Mouse (Mus musculus) heart, embryonic 14.5 days (tissue): ENCODE data around the gene Gemin2. TPM values are rescaled to one million over a fixed set of nuclear protein-coding genes. Genes with fewer than 3 reads are reported as not detected.

ENCODE experiments used
- ATAC-seq: fragments of 200-750 bp; cut with Nextera tagmentation; 2 replicates; pipeline ENCODE4 v1.8.0; 2017; ENCODE audit warnings: low read depth, moderate TSS enrichment; ENCODE audit not compliant: insufficient number of reproducible peaks, insufficient read depth, low FRiP score
- H3K27ac ChIP-seq, 2 experiments: fragments of 200-500 bp in 1 of 2; fragments of 300-500 bp in 1 of 2; sonication (generic) in 1 of 2; replicated peaks in 1 of 2; 2 replicates each; pipeline ENCODE4 v1.5.1; 2012 to 2014; ENCODE audit warnings: low read depth in 2 of 2, low read length in 2 of 2, control low read depth in 1 of 2, mild to moderate bottlenecking in 1 of 2, mixed read lengths in 1 of 2; ENCODE audit not compliant: control insufficient read depth in 1 of 2, insufficient read depth in 1 of 2
- H3K27me3 ChIP-seq: fragments of 300-500 bp; sonication (generic); 2 replicates; pipeline ENCODE4 v1.6.1; 2014; ENCODE audit warnings: mild to moderate bottlenecking, low read length, control low read depth; ENCODE audit not compliant: control insufficient read depth, insufficient read depth
- H3K36me3 ChIP-seq: fragments of 300-500 bp; sonication (generic); 2 replicates; pipeline ENCODE4 v1.6.1; 2014; ENCODE audit warnings: mild to moderate bottlenecking, control low read depth, low read length, mixed read lengths; ENCODE audit not compliant: control insufficient read depth, insufficient read depth
- H3K4me1 ChIP-seq, 2 experiments: fragments of 200-500 bp in 1 of 2; fragments of 300-500 bp in 1 of 2; sonication (generic) in 1 of 2; 2 replicates each; pipeline ENCODE4 v1.6.1; 2012 to 2014; ENCODE audit warnings: low read length in 2 of 2, control low read depth in 1 of 2, mixed read lengths in 1 of 2; ENCODE audit not compliant: control insufficient read depth in 2 of 2, insufficient read depth in 2 of 2
- H3K4me2 ChIP-seq: fragments of 300-500 bp; sonication (generic); 2 replicates; pipeline ENCODE4 v1.6.1; 2014; ENCODE audit warnings: mild to moderate bottlenecking, low read length
- H3K4me3 ChIP-seq, 2 experiments: fragments of 200-500 bp in 1 of 2; fragments of 300-500 bp in 1 of 2; sonication (generic) in 1 of 2; 2 replicates each; pipeline ENCODE4 v1.5.1; 2012 to 2014; ENCODE audit warnings: low read length in 2 of 2, mild to moderate bottlenecking in 2 of 2, control low read depth in 1 of 2, low read depth in 1 of 2, moderate library complexity in 1 of 2; ENCODE audit not compliant: control insufficient read depth in 1 of 2, insufficient read depth in 1 of 2
- H3K9ac ChIP-seq: fragments of 300-500 bp; sonication (generic); 2 replicates; pipeline ENCODE4 v1.6.1; 2014; ENCODE audit warnings: mild to moderate bottlenecking, low read length
- H3K9me3 ChIP-seq: fragments of 300-500 bp; sonication (generic); 2 replicates; pipeline ENCODE4 v1.6.1; 2016; ENCODE audit warnings: low read length, control low read depth; ENCODE audit not compliant: control insufficient read depth
- WGBS: fragments of 180-500 bp; shearing (Covaris S2); extraction: QIAGEN DNeasy Blood & Tissue Kit; methylation state at CpG from one replicate; pipeline ENCODE4 v1.1.7; 2014; 5-methylcytosine and 5-hydroxymethylcytosine counted together
- polyA plus RNA-seq: library from polyadenylated mRNA; unstranded; fragments of >200 nt; fragmentation: Nextera tagmentation; extraction: Ambion mirVana; gene quantifications from 2 replicates; pipeline ENCODE4 v1.2.1, GENCODE M21; 2014

Gemin2 gene
- polyA plus RNA-seq, 1 experiment from 2014 or later = 19.8 TPM

DNA sequence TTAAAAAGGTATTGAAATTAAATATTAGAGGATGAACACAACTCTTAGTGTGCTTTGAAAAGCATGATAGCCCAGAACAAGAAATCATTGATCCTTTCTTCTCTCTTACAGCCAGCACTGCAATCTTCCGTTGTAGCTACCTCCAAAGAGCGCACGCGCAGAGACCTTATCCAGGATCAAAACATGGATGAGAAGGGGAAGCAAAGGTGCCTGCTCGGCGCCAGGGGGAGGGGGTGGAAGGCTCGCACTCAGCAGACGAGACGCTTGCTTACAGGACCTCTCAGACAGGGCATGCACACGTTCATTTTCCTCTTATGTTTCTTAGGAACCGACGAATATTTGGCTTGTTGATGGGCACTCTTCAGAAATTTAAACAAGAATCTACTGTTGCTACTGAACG is 55.6 kb downstream of the Gemin2 start:
- no peak for ATAC-seq
- H3K9ac ChIP-seq = no peak overlapping the region
- H3K4me1 ChIP-seq = peaks cover 0 to 8% of the 10 kb centered on the region in 2 experiments; a peak in 2 of 4 replicates
- H3K9me3 ChIP-seq = no peaks in the 10 kb centered on the region
- peaks cover 55% of the 10 kb centered on the region for H3K36me3 ChIP-seq
- H3K4me2 ChIP-seq = no peak overlapping the region
- 93% methylated on average over 13 of the region's 13 CpGs for WGBS
- no peaks in the 10 kb centered on the region for H3K27me3 ChIP-seq
- no peak overlapping the region for H3K4me3 ChIP-seq
- H3K27ac ChIP-seq = no peak overlapping the region

DNA sequence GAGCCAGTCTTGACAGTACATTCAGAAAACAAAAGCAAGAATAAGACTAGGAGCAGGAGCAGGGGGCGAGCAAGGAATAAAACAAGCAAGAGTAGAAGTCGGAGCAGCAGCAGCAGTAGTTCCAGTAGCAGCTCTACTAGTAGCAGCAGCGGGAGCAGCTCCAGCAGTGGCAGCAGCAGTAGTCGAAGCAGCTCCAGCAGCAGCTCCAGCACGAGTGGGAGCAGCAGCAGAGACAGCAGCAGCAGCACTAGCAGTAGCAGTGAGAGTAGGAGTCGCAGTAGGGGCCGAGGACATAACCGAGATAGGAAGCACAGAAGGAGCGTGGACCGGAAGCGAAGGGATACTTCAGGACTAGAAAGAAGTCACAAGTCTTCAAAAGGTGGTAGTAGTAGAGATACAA is 59.1 kb downstream of the Gemin2 start:
- no peak for ATAC-seq
- Histone ChIP-seq H3K4me2 (no peak overlapping the region), H3K9me3 (no peaks in the 10 kb centered on the region), H3K27ac (no peak overlapping the region), H3K27me3 (no peaks in the 10 kb centered on the region), H3K4me3 (no peak overlapping the region), H3K36me3 (peaks cover 69% of the 10 kb centered on the region), H3K9ac (no peak overlapping the region), H3K4me1 (peaks cover 0 to 8% of the 10 kb centered on the region in 2 experiments; a peak in 2 of 4 replicates)
- 77% methylated on average over 11 of the region's 11 CpGs for WGBS

DNA sequence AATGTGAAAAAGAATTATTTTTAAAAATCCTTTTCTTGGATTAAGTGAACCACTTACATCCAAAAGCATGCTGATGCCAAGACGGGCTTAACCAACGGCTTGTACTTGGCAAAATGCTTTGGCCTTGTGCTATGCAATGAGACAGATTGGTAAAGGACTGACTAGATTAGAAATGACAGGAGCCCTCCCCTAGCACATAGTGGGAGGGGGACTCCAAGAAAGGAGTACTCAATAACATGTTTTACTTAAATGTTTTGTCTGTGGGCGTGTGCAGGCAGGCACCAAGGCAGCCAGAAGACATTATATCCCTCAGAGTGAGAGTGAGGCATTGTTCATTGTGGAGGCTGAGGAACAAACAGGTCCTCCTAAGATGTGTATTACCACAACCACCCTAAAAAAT is 60.9 kb downstream of the Gemin2 start:
- no peaks in the 10 kb centered on the region for H3K9me3 ChIP-seq
- no peaks in the 10 kb centered on the region for H3K4me1 ChIP-seq
- ATAC-seq = no peak
- 83% methylated on average over 3 of the region's 3 CpGs for WGBS
- H3K4me3 ChIP-seq = no peak overlapping the region
- H3K4me2 ChIP-seq = no peak overlapping the region
- no peak overlapping the region for H3K9ac ChIP-seq
- H3K36me3 ChIP-seq = peaks cover 57% of the 10 kb centered on the region
- no peak overlapping the region for H3K27ac ChIP-seq
- H3K27me3 ChIP-seq = no peaks in the 10 kb centered on the region

DNA sequence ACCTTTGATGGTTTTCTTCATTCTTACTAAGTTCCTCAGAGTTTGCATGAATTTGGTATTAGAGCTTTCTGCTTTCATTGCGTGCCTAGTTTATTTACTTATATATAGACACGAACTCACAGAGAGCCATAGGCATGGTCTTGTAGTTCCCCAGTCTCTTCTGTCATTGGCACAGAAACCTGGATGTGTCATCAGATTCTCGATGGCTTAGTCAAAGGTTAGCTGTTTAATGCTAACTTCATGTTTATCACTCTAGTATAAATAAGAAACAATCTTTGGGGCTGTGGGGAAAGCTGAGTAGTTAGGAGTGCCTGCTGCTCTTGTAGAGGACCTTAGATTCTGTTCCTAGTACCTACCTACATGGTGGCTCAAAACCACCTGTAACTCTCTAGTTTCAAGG is 63.8 kb downstream of the Gemin2 start:
- WGBS = 95% methylated on average over 3 of the region's 3 CpGs
- Histone ChIP-seq H3K4me2 (no peak overlapping the region), H3K36me3 (peaks cover 27% of the 10 kb centered on the region), H3K4me1 (no peaks in the 10 kb centered on the region), H3K27ac (no peak overlapping the region), H3K9me3 (no peaks in the 10 kb centered on the region), H3K27me3 (no peaks in the 10 kb centered on the region), H3K9ac (no peak overlapping the region), H3K4me3 (no peak overlapping the region)
- no peak for ATAC-seq

DNA sequence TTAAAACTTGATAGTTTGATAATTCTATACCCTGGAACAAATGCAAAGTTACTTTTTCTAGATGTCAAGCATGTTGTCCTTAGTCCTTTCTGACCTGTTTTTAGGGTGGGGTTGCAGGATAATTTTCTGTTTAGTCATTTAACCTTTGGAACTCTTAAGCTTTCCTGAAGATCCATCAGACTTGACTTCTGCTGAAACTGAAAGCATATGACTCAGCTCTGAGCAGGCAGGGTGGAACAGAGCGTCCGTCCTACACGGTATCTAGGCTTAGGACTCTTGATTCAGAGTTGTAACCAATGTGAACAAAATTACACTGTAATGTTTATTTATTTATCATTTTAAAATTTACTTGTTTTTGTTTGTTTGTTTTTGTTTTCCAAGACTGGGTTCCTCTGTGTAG is 64.7 kb downstream of the Gemin2 start:
- Histone ChIP-seq H3K27ac (no peak overlapping the region), H3K9ac (no peak overlapping the region), H3K4me2 (no peak overlapping the region), H3K4me3 (no peak overlapping the region), H3K27me3 (no peaks in the 10 kb centered on the region), H3K9me3 (no peaks in the 10 kb centered on the region), H3K36me3 (peaks cover 19% of the 10 kb centered on the region), H3K4me1 (no peaks in the 10 kb centered on the region)
- no peak for ATAC-seq
- 89% methylated on average over 3 of the region's 3 CpGs for WGBS

Other genes with a start within 250 kb of the Gemin2 start
- gene Sec23a, start 1.4 kb upstream of the Gemin2 start, polyA plus RNA-seq = 76.9 and 82.8 TPM in 2 replicates
- gene Trappc6b, start 48.1 kb downstream of the Gemin2 start, polyA plus RNA-seq = 62.3 and 69.3 TPM in 2 replicates
- gene Pnn, start 53.5 kb downstream of the Gemin2 start, polyA plus RNA-seq = 43.9 and 57.7 TPM in 2 replicates
- 33.2 and 40.0 TPM in 2 replicates for gene Mia2, start 82.4 kb downstream of the Gemin2 start, polyA plus RNA-seq
- 8.5 and 11.9 TPM in 2 replicates for gene Fbxo33, start 206.3 kb downstream of the Gemin2 start, polyA plus RNA-seq